Mouse (Mus musculus): ENCODE data around the gene Pdpn.

DNA sequence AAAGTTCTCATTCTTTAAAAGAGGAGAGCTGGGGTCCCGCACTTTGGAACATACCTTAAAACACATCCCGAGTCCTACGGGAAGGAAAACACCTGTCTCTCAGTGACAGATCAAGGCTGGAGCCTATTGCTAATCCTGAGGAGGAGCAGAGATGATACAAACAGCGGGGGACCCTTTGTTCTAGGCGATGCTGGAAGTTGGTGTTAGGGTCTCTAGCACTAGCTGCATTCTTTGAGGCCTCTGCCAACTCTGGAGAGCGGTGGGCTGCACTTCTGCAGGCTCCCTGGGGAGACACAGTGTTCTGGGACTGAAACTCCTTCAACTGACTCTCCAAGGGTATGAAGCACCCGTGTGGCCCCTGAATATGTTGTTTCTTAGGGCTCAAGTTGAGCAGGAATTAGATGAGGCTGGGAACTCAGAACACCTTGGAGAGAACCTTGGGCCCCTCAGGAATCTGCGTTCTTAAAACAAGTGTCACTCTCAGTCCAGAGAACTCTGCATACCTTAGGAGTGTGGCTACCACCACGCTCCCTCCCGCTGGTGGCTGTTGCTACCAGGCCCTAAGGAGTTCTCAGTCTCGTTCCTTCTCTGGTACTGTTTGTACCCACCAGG lies 3.0 kb upstream of the Pdpn start:
- TF ChIP-seq TAL1 (IDR thresholded peaks at IDR 0.05; ENCODE audit: low read length) (no peak), GATA1 (IDR thresholded peaks at IDR 0.05; ENCODE audit: low read length) (no peak)
